Mouse (Mus musculus) adipocyte (in vitro differentiated cells): ENCODE measurements around the gene Klhl2.

Source experiments
- DNase-seq: peaks from one replicate; pipeline ENCODE4 v3.0.0-alpha.2; 2016; ENCODE audit warnings: low spot score

Klhl2 gene

GRCm38 (mm10) chr8:64849897-64850541 lies at the start of gene Klhl2:
Klhl2 (minus strand) TSS chr8:64850017.
- DNase-seq = peak; percentile 62

- no peak for DNase-seq
These were observed 48.9 kb upstream of the Klhl2 start for GRCm38 (mm10) chr8:64898710-64899109.

- no peak for DNase-seq
These were observed 46.9 kb upstream of the Klhl2 start for GRCm38 (mm10) chr8:64896731-64897130.

GRCm38 (mm10) chr8:64880619-64881200 lies 30.9 kb upstream of the Klhl2 start:
- no peak for DNase-seq

- no peak for DNase-seq
These were observed 28.0 kb upstream of the Klhl2 start for GRCm38 (mm10) chr8:64877630-64878312.

- no peak for DNase-seq
These were observed 21.8 kb upstream of the Klhl2 start for GRCm38 (mm10) chr8:64871469-64872165.

- DNase-seq = no peak
These were observed 20.4 kb upstream of the Klhl2 start for GRCm38 (mm10) chr8:64870218-64870617.

GRCm38 (mm10) chr8:64849091-64849896 lies 523 bp downstream of the Klhl2 start:
- no peak for DNase-seq

- DNase-seq = no peak
These were observed 1.5 kb downstream of the Klhl2 start for GRCm38 (mm10) chr8:64848245-64848785.

GRCm38 (mm10) chr8:64847650-64848049 lies 2.2 kb downstream of the Klhl2 start:
- no peak for DNase-seq

- DNase-seq = no peak
These were observed 2.6 kb downstream of the Klhl2 start for GRCm38 (mm10) chr8:64847241-64847640.

- DNase-seq = peak; percentile 27
These were observed 4.5 kb downstream of the Klhl2 start for GRCm38 (mm10) chr8:64845314-64845713.

- peak; percentile 72 for DNase-seq
These were observed 5.8 kb downstream of the Klhl2 start for GRCm38 (mm10) chr8:64844043-64844481.

- DNase-seq = no peak
These were observed 6.6 kb downstream of the Klhl2 start for GRCm38 (mm10) chr8:64843168-64843567.

- DNase-seq = peak; percentile 75
These were observed 7.9 kb downstream of the Klhl2 start for GRCm38 (mm10) chr8:64841747-64842406.

- DNase-seq = no peak
These were observed 10.2 kb downstream of the Klhl2 start for GRCm38 (mm10) chr8:64839628-64840027.

- DNase-seq = no peak
These were observed 14.2 kb downstream of the Klhl2 start for GRCm38 (mm10) chr8:64835475-64836122.

GRCm38 (mm10) chr8:64834071-64834877 lies 15.5 kb downstream of the Klhl2 start:
- no peak for DNase-seq

GRCm38 (mm10) chr8:64832581-64833135 lies 17.2 kb downstream of the Klhl2 start:
- DNase-seq = no peak
